Mouse (Mus musculus) monocyte, adult 5-6 weeks (primary cell): ENCODE measurements around the gene Atf7ip. TPM values are rescaled to one million over a fixed set of nuclear protein-coding genes. Genes with fewer than 3 reads are reported as not detected.

ENCODE experiments used
- ATAC-seq: fragments of 153-309, 156-312 bp; replicated peaks from 2 replicates; pipeline ENCODE4 v1.8.0; 2017; ENCODE audit warnings: mild to moderate bottlenecking; ENCODE audit not compliant: low TSS enrichment, insufficient number of reproducible peaks, severe bottlenecking, poor library complexity, low FRiP score
- total RNA-seq: library from RNA; stranded (forward); fragments of 200-1000, 200-491, 200-594 nt; gene quantifications from 3 replicates; pipeline ENCODE4 v1.2.3, GENCODE M21; 2017

Atf7ip gene
- total RNA-seq, 1 experiment from 2014 or later = 61.9 TPM

DNA sequence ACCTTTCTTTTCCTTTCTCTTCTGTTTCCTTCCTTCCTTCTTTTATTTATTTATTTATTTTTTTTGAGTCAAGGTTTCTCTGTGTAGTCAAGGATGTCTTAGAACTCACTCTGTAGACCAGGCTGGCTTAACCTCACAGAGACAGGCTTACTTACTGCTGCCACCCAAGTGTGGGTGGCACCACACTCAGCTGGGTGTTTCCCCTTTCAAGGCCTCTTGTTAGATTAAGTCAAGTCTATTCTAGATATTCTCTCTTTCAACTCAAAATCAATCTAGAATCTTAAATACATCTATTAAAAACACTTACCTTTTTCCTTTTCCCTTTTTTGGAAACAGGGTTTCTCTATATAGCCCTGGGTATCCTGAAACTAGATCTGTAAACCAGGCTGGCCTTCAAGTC lies 11.3 kb downstream of the Atf7ip start:
- no peak for ATAC-seq

DNA sequence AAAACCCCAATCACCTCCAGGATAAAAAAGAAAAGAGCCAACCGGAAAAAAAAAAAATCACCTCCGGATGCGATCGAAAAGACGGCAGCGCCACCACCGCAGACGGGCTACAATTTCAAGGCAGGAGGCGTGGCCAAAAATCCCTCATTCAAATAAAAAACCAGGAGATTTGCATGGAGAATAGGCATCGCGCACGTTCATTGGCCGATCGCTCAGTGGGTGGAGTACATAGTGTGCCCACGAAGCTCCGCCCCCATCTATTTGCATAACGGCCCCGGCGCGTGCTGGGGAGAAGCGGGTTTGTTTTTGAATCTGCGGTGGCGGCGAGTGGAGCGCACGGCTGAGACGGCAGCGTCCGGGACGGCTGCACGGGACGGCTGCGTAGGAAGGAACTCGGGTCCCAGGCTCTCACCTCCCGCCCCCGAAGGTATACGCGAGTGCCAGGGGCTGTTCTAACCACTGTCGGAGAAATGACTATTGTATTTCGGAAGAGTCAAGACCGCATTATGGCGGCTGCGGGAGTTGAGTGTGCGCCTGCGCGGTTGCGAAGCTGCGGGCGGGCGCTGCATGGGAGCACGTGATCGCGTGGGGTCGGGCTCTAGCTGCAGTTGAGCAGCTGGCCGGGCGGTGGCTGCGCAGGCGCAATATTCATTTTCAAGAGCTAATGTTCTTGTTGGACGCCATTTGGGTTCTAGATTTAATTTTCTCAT lies 12.7 kb downstream of the Atf7ip start:
- peak; percentile 90 for ATAC-seq

DNA sequence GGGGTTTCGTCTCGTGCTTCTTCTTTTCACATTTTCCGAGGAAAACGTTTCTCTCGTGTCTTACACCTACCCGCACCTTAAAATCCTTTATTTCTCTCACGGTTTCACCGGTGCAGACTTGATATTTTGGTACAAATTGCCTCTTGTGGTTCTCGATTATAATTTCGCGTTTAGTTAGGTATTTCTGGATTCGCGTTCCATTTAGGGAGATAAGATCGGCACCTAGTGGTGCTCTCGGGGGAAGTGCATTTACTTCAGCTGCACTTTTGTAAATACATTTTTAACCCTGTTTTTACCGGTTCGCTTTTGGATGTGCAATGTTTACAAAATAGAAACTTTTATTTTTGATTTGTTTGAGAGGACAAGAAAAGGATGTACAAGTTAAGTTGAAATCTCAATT lies 13.3 kb downstream of the Atf7ip start:
- peak; percentile 25 for ATAC-seq

DNA sequence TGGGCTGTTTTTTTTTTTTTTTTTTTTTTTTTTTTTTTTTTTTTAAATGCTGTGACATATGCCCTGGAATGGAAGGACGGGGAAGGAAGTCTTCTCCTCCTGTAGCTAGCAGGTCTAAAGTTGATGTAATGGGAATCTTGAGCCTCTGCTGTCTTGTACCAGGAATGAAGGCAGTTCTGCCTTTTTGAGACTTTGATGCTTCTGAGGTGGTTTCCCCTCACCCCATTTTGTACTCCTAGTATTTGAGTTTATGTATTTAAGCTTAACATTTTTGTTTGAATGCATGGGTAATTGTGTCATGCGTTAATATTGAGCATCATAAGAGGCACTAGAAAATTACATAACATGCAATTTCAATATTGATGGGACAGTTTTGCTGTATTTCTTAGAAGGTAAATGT lies 14.4 kb downstream of the Atf7ip start:
- ATAC-seq = no peak

DNA sequence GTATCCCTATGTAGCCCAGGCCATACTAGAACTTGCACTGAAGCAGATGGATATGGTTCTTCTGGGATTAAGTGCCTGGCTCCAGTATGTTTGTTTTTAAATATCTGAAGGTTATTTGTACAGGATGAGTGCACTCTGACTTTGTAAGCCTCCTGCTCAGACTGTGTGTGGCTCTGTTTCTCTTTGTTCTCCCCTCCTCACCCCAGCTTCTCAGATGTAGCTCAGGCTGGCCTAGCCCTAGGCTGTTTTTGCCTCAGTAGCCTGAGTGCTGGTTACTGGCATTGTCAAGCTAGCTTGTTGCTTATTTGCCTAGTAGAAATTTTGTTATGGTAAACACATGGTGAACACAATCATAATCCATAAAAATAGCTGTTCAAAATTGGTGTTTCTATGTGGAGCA lies 15.7 kb downstream of the Atf7ip start:
- ATAC-seq = no peak

DNA sequence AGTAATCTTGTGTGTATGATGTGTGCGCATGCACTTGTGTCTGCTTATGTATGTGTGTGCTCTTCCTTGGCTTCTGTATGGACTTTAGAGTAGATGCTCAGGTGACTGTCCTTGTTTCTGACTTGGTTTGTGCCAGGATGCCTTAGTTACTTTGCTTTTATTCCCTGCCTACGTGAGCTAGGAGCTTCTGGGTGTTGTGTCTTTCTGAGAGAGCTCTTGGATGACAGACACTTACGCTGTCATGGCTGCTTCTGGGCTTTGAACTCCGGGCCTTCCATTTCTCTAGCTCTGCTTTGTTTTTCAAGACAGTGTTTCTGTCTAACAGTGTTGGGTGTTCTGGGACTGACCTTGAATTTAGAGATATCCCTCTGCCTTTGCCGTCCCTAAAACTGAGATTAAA lies 16.7 kb downstream of the Atf7ip start:
- no peak for ATAC-seq

DNA sequence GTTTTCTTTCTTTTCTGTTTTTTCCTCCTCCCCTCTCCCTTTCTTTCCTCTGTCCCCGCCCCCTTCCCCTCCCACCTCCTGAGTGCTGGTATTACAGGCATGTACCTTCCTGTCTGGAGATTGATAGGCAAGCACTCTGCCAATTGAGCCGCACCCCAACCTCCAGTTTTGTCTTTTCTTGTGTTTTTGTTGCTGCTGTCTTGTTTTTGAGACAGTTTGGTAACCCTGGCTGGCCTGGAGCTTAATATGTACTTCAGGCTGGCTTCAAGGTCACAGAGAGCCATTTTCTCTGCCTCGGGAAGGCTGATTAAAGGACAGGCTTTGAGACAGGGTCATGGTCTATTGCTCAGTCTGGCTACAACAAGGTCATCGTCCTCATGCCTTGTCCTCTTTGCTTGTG lies 18.8 kb downstream of the Atf7ip start:
- ATAC-seq = no peak

DNA sequence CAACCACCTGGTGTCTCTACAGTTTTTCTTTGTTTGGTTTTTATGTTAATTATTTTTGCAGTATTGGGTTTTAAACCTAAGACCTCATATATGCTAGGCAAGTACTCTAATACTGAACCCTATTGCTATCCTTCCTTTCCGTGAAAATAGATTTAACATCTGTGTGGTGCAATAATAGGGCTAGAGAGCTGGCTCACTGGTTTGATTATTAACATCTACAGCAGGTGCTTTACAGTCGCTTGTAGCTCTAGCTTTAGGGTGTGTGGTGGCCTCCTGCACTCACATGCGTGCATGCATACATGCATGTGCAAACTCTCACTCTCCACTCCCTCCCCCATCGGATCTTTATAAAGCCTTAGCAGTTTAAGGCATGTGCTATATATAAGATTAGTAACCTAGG lies 19.6 kb downstream of the Atf7ip start:
- no peak for ATAC-seq

DNA sequence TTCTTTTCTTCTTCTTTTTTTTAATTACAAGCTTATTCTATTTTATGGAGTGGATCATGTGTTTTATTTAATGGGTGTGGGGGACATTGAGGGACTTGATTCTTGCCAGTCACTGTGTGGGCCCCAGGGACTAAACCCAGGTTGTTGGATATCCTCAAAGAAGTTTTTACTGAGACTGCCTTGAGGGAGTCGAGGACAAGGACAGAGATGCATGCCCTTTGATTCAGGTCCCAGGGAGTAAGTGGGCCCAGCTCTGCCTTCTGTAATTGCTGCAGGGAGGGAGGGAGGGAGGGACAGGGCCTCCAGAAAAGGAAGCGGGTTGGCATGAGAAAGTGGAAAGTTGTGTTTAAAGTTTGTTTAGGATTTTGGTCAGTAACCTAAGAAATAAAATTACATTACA lies 23.2 kb downstream of the Atf7ip start:
- no peak for ATAC-seq

DNA sequence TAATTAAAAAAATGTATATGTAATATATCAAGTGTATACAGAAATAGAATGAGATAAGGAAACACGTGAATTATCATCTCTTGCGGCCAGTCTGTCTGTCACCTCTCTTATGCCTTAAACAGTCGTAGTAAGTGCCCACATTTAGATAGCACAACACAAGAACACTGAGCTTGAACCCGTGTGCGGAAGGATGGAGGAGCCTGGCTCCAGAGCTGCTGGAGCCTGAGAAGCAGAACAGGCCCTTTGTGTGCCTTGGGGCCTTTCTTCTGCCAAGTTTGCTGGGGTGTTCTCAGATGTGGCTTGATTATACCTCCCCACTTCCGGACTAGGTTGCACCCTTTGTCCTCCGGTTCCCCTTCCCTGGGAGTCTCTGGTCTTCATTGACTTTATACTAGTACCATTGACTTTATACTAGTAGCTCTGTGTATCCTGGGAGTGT lies 25.8 kb downstream of the Atf7ip start:
- 0 out of 2 replicates have a peak, but pooled peaks have one; percentile 68 for ATAC-seq

DNA sequence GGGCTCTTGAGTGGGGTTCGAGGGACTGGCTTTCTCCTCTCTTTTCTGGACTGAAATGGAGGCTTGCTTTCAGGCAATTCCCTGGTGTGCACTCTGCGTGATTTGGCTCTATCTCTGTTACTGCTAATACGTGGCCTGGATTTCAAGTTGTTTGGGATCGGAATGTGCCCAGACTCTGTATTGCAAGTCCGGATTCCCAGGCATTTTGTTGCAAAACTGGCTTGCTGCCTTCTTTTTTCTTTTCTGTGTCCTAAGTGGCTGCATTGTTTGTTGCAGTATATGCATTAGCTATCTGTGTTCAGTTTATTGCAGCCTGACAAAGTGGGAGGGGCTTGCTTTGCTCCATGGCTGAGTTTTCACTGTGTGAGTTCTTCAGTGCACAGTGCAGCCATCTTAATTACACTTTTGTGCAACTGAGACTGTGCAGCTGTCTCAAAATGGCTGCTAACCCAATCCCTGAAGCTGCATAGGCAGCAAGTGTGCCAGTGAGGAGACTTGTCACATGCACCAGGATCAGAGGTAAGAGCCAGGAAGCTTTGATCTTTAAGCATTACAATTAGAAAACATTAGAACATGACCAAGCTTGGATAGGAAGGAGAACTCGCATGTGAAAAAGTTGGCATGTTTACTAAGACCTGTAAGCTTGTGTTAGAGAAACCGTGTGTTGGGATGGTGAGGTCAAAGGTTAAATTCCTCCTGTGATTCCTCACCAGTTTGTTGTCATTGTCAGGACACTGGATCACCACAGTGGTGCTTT lies 26.7 kb downstream of the Atf7ip start:
- ATAC-seq = no peak

DNA sequence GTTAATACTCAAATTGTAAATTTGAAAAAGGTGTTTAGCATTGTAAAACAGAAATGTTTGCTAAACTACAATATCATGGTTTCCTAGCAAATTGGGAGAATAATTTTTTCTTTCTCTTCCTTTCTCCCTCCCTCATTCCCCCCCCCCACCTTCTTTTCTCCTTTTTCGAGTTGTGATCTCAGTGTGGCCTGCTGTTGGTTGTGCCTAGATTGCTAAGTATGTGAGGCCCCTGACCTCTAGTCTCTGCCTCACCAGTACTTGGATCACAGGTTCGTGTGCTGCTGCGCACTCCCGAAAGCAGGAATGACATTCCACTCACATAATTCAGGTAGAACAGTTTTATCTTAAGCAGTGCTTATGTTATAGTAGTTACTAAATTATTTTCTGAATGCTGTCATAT lies 27.8 kb downstream of the Atf7ip start:
- no peak for ATAC-seq

DNA sequence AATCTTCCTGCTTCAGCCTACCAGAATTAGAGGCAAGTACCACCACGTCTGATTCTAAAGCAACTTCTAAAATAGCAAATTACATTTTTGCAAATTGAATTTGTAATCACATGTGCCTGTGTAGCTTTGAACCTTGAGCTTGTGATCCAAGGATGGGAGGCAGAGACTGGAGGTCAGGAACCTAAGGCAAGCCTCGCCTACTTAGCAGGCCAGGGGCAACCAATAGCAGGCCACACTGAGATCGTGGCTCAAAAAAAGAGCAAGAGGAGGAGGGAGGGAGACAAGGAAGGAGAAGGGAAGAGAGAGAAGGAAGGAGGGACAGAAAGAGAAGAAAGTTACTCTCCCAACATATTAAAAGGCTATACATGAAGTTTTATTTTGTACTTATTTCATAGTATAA lies 28.5 kb downstream of the Atf7ip start:
- ATAC-seq = no peak

DNA sequence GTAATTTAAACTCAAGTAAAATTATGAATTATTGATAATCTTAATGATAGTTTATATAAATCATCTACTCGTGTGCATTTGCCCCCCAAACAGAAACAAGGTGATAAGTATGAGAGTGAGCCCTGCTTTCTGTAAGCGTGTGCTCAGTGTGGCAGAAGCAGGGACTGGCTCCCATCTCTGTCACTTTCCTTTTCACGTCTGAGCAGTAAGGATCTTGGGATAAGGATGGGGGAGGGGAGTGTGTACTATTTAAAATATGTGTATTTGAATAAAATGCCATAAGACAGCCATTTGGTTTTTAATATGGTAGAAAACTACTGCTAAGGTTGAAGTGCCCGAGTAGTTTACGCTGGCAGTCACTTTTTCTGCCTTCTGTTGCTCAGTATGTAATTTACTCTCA lies 29.2 kb downstream of the Atf7ip start:
- no peak for ATAC-seq

DNA sequence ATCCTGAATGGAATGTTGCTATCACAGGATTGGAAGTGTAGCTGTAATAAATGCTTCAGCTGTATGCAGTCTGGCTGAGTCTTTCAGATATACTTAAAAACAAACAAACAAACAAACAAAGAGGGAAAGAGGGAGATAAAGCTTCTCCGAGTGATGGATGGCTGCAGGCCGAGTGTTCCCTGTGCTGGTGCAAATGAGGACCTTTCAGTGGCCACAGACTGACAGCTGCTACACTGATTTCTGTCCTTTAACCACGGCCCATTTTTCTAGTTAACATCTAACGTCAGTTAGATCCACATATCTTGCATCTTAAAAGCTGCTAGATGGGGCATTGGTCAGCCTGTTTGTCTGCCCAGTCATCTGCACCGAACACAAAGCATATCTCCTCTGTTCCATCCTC lies 30.2 kb downstream of the Atf7ip start:
- no peak for ATAC-seq

DNA sequence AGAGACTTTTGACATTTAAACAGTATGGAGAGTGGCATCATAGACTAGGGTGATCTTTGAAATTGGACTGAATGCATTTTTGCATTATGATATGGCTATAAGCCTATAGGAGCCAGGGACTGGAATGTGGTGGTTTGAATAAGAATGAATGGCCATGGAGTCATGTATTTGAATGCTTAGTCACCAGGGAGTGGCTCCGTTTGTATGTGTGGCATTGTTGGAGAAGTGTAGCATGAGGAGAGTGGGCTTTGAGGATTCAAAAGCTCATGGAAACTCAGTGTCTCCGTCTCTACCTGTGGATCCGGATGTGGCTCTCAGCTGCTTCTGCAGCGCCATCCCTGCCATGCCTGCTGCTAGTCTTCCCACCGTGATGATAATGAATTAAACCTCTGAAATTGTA lies 35.4 kb downstream of the Atf7ip start:
- ATAC-seq = no peak

DNA sequence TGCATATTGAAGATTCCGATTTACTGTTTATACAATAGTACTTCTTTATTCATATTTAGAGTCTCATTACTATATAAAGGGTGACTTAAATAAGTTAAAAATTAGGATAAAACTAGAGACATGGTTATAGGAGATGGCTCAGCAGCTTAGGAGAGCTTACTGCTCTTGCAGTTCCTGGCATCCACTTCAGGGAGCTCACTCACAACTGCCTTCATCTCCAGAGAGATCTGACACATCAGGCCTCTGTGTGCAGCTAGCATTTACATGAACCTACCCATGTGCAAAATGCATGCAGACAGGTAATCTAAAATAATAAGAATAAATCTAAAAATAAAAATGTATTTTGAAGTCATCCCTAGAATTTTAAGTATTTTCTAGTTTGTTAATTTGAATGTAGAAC lies 36.1 kb downstream of the Atf7ip start:
- ATAC-seq = no peak

DNA sequence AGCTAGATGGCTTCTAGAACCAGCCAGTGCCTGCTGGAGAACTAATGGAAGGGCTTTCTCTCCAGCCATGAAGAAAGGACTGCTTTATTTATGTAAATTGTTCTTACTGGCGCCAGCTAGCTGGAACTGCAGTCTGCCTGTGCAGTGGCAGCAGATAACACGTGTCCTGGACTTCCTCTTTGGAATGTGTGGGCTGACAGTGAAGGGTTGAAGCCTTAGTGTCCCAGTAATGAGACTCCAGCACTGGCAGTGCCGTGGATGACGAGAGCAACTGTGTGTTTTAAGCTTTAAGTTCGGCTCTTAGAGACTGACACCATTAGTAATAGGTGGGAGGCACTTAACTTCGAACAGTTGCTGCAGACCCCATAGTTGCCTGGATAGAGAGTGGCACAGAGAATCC lies 37.2 kb downstream of the Atf7ip start:
- ATAC-seq = peak; percentile 92

DNA sequence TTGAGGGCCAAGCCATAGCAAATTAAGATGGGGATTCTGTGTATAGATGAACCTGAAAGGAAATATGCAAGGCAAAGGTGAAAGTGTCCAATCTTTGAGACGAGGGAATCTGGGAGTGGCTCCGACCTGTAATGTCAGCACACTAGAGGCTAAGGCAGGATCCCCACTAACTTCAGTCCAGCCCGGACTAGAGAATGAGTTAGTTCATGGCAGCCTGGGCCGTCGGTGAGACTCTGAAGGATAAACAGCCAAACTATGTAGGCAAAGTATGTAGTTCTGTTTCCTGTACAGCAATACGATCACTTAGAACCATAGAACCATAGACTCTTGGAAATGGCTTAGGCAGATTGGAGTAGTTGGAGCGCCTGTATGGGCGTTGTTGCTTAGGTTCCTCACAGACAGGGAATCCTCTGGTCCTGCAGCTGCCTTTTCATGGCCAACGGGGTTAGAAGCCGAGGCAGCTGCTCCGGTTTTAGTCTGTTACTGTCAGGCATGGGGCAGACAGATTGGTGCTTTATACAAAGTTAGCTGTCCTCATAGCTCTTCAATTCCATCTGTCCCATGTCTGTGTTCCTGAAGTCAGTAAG lies 39.4 kb downstream of the Atf7ip start:
- ATAC-seq = no peak

DNA sequence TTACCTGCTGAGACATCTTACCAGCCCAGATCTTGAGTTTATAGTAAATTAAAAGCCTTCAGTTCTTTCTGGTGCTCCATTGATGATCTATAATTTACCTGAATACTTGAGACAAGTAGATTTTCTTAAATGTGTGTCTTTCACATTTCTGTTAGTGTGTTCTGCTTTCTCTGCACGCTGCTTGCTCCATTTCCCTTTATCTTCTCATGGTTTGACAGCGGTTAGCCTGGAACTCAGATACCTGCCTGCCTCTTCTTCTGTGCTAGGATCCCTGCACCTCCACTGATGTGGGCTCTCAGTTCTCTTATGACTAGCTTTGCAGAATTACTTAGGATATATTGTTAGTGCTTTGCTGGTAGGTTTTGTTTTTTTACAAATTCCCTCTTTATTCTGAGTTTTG lies 40.3 kb downstream of the Atf7ip start:
- ATAC-seq = no peak
